Mouse (Mus musculus): ENCODE results near the gene Map3k5.

Map3k5 gene

GRCm38 (mm10) chr10:20010018-20010417 is 75.7 kb downstream of the Map3k5 start:
- DNase-seq: no peak

DNA sequence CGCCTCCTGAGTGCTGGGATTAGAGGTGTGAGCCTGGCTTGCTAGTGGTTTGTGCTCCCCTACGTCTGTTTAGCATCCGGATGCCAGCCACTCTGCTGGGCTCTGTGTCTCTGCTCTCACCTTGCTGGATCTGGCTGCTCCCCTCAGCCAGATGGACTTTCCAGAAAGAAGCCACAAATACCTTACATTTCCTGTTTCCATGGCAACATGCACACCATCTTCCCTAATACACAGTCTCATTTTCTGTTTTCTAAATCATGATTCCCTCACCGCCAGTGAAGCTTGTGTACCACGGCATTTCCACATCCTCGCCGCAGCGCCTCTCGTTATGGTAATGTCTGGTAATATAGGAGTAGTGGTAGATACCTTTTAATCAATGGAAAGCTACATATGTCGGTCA is 84.1 kb downstream of the Map3k5 start:
- DNase-seq: no peak

- DNase-seq: no peak
Observed at GRCm38 (mm10) chr10:20018806-20019205, 84.5 kb downstream of the Map3k5 start.

- no peak for DNase-seq
Observed at GRCm38 (mm10) chr10:20021256-20021655, 87.0 kb downstream of the Map3k5 start.

DNA sequence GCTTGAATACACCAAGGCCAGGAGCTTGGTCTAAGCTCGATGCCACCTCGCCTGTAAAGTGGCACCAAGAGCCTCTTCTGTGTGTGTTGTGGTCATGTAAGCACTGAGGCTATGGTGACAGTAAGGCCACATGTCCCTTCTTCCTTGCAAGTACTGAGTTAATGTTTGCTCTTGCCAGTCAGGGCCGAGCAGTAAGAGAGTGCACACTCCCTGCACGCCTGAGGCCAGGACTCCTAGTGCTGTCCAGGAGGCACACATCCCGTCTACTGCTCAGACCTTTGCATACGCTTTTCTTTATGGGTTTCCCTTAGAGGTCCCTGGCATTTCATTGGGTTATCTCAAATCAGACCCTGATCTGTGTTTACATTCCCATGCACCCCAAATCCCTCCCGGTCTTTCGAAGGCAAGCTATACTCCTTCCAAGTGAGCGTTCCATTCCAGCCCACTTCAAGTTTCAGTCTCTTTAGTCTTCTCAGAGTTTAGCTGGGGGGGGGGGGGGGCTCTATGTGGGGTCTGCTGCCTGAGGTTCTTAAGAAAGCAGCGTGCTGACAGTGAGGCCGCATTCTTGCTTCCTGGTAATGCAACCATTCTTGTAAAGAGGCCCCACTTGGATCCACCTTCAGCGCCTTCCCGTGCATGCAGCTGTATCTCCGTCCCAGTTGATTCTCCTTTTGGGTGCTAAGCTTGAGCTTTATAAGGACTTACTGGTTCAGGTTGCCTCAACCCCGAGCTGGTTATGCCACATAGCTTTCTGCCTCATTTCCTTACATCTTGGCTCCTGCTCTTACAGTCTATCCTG is 87.6 kb downstream of the Map3k5 start:
- peak in 1 of 2 experiments; percentile 23 for DNase-seq

DNA sequence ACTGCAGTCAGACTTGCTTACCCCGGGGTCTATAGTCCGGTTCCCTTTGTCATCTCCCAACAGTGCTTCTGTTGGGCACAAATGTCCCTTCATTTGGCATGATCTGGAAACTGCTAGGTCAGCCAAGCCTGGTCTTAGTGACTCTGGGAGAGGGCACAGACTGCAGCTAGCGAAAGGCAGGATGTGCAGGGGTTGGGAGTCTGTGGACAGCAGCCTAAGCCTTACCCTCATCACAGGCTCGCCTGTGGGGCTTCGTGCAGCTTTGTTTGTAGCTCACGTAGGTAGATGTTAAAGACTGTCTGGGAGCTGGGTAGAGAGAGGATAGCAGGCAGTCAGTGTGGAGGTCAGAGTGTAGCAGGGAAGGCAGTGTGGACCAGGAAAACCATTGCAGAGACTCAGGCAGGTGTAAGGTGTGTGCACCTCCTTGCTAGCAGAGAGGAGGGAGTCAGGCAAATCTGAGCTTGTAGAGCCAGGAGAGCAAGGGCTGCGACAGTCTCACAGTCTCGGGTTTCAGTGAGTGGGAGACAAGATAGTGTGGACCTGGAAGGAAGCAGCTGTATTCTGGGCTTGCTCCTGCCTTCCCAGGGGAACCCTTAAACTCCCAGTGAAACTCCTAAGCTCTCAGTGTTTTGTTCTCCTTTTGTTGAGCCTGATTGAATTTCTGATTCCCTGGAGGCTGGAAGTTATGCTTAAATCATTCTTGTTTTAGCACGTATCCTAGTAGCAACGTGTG is 88.5 kb downstream of the Map3k5 start:
- DNase-seq: no peak

GRCm38 (mm10) chr10:20023524-20023923 is 89.3 kb downstream of the Map3k5 start:
- no peak for DNase-seq

DNA sequence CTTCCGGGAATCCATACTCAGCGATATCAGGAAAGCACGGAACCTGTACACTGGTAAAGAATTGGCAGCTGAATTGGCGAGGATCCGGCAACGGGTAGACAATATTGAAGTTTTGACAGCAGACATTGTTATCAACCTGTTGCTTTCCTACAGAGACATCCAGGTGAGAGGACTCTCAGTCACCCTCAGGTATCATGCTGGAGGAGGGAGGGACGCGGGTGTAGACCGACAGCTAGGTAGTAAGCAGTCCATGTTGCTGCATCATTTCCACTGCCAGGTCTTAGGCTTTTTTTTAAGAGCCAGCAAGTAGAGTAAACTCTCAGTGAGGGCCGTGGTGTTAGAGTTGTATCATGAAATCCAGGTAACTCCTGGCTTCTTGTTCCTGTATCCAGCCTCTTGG is 90.6 kb downstream of the Map3k5 start:
- no peak for DNase-seq

DNA sequence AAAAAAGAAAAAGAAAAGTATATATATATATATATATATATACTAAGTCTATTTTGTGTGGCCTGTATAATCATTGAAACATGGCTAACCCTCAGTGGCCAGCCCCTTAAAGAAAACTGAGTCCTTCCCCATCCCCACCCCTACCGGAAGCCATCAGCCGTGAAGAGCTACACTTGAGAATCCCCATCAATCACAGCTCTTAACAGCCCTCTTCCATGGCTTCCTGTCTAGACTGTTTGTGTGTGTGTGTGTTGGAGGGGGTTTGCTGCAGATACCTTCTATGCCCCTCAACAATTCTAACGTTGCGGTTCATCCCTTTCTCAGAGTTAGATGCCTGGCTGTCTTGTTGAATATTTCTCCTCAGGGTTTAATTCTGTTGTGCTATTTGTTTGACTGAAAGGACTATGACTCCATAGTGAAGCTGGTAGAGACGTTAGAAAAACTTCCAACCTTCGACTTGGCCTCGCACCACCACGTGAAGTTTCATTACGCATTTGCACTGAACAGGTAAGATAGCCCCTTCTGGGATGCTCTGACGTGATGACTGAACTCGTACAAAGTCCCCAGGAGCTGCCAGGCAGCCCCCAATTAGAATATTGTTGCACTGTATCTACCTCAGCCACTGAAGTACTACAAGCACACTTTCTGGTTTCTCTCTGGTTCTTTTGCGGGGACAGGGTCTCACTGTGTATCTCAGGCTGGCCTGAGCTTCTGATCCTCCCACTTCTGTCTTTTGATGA is 91.7 kb downstream of the Map3k5 start:
- no peak for DNase-seq

- DNase-seq: no peak
Observed at GRCm38 (mm10) chr10:20030703-20031102, 96.4 kb downstream of the Map3k5 start.

GRCm38 (mm10) chr10:20031936-20032335 is 97.7 kb downstream of the Map3k5 start:
- peak; percentile 96 for DNase-seq

DNA sequence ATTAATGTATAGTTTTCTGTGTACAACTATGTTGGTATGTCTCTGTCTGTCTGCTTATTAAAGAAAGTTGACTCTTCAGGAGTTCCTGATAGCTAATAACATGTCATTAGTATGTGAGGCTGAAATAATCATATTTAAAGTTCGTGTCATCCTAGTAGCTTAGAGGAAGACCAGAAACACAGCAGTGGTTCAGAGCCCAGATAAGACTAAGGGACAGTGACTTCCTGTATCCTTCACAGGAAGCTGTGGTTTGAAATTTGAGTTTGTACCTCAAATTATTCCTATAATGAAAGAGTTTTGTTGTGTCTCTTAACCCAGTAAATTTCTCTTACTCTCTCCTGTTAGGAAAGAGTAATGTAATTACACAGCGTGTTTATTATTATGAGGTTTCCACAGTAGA is 102.1 kb downstream of the Map3k5 start:
- DNase-seq: no peak

GRCm38 (mm10) chr10:20036846-20037245 is 102.6 kb downstream of the Map3k5 start:
- DNase-seq: no peak

GRCm38 (mm10) chr10:20039531-20039930 is 105.3 kb downstream of the Map3k5 start:
- no peak for DNase-seq

GRCm38 (mm10) chr10:20040116-20040515 is 105.8 kb downstream of the Map3k5 start:
- peak; percentile 71 to 87 for DNase-seq

- no peak for DNase-seq
Observed at GRCm38 (mm10) chr10:20040677-20041076, 106.4 kb downstream of the Map3k5 start.

GRCm38 (mm10) chr10:20042081-20042480 is 107.8 kb downstream of the Map3k5 start:
- DNase-seq: no peak

DNA sequence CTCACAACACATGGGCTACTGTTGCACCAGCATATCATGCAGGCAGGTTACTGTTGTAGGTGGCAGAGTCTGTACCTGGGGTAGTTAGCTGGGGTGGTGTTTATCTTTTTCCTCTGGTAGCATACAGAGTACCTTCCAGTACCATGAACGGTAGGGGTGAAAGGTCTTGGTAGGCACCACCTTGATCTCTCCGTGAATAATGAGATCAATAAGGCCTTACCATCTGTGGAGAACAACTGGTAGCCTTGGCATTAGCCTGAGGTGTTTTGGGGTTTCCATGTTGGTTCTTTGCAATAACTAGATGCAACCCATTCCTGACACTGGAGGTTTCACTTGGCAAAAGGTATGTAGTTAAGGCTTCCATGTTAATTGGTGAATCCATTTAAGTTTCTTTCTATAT is 109.8 kb downstream of the Map3k5 start:
- DNase-seq: no peak

DNA sequence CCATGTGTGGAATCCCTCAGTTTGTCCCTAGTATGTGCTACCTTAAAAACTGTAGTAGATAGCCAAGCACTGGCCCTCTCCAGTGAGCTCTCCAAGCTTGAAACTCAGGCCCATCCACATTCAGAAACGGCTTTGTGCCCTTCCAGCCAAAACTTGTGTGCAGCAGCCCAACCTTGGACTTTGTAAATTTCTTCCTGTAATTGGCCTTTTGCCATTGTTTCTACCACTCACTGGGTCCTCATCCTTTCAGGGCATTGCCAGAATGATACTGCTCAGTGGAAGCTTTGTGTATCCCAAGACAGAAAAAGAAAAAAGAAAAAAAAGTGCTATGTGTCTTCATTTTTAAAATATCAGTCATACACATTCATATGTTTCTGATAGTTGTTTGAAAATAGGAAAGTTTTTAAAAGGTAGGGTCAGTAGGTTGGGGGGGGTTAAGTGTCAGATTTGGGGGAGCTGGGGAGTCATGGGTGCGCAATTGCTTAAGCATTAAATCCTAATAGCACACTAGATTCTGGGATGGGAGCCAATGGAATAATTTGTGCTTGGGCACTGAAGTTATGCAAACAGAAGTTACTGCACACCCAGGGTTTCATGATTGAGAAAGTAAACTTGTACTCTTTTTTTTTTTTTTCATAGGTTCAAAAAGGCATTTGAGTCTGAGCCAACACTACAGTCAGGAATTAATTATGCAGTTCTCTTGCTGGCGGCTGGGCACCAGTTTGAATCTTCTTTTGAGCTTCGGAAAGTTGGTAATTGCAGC is 111.6 kb downstream of the Map3k5 start:
- peak; percentile 70 to 96 for DNase-seq

DNA sequence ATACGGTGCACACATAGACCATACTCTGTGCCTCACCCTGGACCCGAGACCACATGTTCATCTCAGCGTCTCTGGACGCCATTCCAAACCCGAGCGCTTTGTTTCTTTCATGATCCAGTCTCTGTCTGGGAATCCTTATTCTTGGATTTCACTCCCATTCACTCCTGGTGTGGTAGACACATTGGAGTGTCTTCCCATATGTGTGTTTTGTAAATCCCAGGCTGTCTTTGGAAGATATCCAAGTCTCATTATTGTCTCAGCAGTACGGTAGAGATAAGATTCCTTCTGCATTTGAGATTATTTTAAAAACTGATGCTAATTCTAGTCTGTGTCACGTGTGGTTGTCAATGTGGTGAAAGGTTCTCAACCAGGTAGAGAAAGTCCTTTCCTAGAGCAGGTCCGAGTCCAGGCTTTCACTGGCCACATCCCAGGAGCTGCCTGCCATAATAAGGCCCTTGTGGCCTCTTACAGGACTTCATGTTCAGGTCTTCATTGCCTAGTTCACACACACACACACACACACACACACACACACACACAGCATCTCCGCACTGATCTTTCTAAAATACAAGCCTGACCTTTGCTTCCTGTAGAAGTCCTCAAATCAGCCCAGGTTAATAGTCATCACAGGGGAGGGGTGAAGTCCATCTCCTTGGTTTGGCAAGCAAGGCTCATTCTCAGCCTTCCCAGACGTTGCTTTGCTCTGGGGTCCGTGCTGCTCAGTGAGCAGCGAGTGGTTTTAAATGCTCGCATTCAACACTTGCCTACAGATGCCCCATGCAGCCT is 122.8 kb downstream of the Map3k5 start:
- DNase-seq: peak; percentile 73 to 83

DNA sequence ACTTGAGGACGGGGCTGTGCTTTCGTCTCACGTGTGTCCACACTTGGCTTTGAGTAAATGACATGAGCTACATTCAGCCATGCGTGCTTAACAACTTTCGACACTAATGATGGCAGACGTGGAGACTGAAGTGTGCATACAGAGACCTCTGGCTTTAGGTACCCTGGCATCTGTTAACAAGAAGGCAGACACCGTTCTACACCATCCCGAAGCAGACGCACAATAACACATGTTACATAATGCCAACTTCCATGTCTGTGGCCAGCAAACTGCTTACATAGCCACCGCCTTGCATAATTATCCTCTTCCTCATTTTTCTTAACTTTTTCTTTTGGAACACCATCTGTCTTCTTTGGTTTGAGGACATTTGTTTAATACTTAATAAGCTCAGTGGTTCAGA is 123.8 kb downstream of the Map3k5 start:
- no peak for DNase-seq

- no peak for DNase-seq
Observed at GRCm38 (mm10) chr10:20058841-20059240, 124.6 kb downstream of the Map3k5 start.
